Mouse (Mus musculus) CH12F3 (cell line): ENCODE measurements around the gene Urb1.

ENCODE experiments used
- in situ Hi-C: fragments of 300-500 bp; cut with MboI; formaldehyde crosslinking; loops from 2 replicates; pipeline ENCODE4 v1.14.3; 2020; ENCODE audit warnings: low sequenced_read_pairs

Urb1 gene

GRCm38 (mm10) chr16:90774216-90774615 is 36.0 kb downstream of the Urb1 start:
- in situ Hi-C loops: no loop called here

DNA sequence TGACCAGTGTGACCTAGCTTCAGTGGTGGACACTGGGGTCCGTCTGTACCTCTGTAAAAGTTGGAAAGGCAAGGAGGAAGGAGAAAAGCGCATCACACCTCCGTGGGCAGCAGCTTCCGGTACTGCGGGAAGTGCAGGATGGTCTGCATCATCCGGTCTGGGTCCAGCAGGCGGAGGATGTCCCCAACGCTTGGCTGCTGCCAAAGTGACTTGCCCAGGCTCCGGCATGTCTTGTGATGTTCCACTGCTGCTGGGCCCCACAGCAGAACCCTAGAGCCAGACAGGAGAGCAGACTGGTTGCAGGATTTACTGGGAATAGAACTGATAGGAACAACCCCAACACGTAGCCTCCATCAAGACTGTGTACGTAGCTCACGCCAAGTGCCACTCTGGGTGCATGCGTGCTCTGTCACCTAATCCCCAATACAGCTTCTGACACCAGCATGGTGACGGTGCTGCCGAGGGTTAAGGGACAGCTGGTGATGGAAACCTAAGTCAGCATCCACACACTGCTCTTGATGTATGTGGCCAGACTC is 43.2 kb downstream of the Urb1 start:
- in situ Hi-C loops: no loop called here

DNA sequence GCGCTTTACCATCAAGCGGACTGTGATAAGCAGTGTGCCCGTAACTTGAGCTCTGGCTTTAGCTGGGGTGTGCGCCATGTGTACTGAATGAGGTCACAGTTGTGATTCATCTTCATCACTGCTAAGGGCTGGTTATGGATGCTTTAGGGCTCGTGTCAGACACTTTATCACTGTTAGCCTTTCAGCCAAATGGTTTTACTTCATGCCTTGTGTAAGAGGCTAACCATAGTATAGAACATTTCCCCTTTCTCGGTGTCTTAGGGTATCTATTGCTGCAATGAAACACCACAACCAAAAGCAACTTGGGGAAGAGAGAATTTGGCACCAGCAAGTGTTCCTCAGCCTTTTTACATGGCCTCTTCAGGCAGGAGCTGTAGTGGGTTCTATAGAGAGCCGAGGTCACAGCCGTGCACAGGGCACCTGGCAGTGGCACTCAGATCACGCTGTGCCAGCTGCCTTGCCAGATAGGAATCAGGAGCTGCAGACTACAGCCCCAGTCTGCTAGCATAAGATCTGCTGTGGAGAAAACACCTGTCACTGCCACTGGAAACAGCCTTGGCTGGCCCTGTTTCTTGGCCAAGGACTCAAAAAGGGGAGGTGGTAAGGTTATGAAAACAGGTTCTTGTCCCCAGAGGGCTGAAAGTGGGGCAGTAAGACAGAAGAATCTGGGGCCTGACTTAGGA is 44.9 kb downstream of the Urb1 start:
- in situ Hi-C loops: no loop called here

GRCm38 (mm10) chr16:90760515-90760914 is 49.7 kb downstream of the Urb1 start:
- in situ Hi-C loops: no loop called here

GRCm38 (mm10) chr16:90759335-90759734 is 50.9 kb downstream of the Urb1 start:
- in situ Hi-C loops: no loop called here

GRCm38 (mm10) chr16:90753386-90753941 is 56.7 kb downstream of the Urb1 start:
- in situ Hi-C loops: no loop called here

DNA sequence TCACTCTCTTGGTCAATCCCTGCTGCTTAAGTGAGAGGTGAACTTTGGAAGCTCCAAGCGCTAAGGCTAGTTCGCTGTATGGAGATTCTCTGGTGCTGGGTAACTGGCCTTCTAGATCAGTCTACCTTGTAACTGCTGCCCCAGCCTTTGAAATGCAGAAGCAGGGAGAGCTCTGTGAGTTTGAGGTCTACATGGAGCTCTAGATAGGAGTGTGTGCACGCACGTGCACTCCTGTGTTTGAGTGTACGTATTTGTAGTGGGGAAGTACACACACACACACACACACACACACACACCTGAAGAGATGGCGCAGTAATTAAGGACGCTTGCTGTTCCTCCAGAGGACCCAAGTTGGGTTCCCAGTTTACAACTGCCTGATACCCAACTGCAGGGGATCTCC is 62.0 kb downstream of the Urb1 start:
- in situ Hi-C loops: no loop called here

DNA sequence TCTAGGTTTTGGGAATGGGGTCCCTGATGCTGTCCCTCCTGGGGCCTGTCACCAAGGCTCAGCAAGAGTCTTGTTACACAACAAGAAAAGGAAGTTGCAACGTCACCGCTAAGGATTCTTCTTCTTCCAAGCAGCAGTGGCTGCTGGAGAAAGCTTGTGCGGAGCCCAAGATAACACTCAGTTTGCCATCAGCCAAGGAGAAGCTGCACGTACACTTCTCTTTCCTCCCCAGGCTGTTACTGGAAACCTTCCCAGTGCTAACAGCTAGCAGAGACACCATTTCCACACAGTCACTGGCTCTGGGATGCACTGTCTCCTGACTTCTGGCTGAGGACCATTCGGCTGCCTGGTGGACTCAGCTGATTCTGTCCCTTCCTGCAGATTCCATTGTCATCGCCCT is 63.1 kb downstream of the Urb1 start:
- in situ Hi-C loops: no loop called here

DNA sequence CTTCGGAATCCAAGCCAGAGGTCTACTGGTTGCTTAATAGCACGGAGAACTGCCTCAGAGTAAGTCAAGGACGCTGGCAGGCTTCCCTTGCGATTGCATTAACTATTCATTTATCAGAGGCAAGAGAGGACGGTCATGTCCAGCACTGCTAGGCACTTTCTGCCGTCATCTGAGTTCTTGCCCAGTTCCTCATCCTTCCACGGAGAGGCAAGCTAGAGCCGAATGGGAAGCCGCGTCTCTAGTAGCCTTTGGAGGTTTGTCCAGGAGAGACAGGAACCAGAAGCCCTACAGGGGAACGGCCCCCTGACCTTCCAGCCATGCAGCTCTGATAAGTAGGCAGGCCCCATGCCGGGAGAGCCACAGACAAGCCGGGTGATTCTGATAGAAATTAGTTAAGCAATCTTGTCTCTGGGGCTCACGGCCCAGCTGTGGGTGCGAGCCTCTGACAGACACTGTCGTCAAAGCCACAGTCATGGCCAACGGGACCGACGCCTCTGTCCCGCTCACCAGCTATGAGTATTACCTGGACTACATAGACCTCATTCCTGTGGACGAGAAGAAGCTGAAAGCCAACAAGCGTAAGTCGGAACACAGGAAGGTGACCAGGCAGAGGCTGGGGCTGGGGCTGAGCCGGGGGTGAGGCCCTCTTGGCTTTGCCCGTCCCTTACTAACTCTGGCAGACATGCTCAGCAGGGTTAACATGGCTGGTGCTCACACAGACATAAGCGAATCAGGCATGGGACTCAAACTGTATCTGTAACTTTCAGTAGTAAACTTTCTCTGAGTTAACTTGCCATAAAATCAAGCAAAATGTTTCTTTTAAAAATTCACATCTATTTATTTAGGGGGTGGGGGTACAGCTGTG is 71.9 kb downstream of the Urb1 start, which contains the start of gene Mrap:
TSS of gene Mrap (plus strand) at position 116 of the 865 bp plus-strand sequence.
- in situ Hi-C loops: no loop called here

DNA sequence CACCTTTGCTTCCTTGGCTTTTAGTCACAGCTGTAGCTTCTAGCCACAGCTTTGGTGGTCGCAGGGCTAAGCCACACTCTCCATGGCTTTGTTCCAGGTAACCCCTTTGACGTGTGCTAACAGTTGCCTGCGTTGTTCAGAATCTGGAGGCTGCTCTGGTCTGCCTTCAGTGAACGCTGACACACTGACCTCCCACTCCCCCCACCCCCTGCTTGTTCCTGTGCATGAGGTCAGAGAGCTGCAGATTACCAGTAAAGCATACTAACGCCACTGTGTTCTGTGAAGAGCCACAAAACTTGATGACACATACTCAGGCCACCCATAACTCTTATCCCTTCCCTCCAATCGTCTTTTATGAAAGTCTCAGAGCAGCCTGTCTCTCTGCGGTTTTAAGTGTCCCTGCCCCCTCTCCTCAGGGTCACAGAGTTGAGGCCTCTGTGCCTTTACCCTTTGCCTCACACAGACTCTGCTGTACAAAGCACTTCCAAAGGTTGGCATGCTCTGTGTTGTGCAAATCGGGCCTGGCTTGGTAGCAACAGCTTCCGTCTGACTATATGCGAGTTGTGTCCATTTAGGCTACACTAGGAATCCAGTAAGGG is 73.4 kb downstream of the Urb1 start:
- in situ Hi-C loops: no loop called here

DNA sequence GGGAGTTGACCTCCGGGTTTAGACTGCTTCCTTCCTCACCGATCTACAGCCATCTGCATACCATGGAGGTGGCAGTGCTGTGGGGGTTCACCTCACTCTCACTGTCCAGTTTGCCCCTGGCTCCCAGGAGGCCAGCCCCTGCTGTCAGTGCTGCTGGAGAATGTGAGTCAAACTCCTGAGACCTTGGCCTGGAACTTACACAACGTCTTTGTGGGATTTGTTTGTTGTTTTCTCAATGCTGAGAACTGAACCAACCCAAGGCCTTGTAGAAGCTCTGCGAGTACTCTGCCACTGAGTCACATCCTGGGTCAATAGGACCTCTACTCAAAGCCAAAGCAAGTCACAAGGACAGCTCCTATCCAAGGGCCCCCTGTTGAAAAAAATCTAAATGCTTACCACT is 74.6 kb downstream of the Urb1 start:
- in situ Hi-C loops: no loop called here

DNA sequence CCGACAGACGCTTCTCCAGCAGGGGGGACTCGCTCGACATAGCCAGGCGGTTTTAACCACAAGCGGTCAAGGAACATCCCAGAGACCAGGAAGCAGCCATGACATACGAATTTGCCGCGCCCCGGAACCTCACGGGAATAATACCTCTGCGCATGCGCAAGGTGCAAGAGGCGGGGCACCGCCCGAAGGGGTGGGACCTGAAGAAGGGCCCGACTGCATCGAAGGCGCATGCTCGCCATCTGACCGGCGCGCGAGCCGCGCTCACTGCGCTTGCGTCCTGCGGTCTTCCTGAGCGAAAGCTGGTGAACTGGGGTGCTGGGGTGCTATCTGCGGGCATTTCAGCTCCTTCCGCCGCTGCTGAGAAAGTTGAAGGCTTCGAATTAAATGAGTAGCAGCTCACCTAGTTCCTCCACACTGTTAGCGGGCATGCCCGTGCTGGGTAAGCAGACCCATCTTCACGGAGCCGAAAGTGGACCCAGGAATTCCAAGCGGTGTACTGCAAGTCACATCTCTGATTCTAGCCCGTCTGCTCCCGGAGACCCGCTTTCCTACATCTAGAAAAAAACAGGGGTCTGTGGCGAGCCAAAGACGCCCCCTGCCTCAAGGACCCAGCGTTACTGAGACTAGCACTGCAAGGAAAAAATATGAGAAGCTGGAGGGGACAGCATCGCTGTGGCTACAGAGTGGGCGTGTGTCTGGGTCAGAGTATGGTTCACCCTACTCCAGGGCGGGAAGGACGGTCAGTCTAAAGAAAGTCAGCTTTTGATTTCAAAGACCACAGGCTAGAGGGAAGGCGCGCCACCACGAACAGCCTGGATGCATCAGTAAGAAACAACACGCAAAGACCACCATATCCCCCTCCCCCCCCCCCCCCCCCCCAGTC is 82.7 kb downstream of the Urb1 start, which contains the start of gene Mis18a:
TSS of gene Mis18a (minus strand) at position 172 of the 883 bp plus-strand sequence.
- in situ Hi-C loops: no loop called here

GRCm38 (mm10) chr16:90726600-90727227 is 83.5 kb downstream of the Urb1 start:
- in situ Hi-C loops: no loop called here

DNA sequence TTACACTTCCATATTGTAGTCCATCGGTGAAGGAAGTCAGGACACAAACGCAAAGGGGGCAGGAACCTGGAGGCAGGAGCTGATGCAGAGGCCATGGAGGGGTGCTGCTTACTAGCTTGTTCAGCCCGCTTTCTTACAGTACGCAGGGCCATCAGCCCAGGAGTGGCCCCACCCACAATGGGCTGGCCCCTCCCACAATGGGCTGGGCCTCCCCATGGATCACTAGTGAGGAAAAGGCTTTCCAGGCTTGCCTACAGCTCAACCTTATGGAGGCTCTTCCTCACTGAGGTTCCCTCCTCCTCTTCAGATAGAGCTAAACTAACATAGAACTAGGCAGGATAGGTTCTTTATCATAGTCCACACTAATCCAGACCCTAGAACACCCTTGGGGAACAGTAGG is 86.2 kb downstream of the Urb1 start:
- in situ Hi-C loops: no loop called here

DNA sequence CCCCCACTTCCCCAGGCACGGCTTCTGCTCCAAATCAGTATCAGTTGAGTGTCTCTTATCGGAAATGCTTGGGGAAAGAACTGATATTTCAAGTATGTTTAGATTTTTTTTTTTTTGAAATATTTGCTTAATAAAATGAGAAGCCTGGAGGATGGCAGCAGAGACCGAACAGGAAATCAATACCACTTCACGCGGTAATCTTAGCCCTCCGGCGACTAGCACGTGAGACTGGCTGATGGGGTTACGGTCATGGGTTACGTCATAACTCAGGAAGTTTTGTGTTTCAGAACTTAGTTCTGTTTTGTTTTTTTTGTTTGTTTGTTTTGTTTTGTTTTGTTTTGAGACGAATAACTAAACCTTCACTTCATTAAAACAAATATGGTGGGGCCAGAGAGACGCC is 99.9 kb downstream of the Urb1 start:
- in situ Hi-C loops: no loop called here

GRCm38 (mm10) chr16:90709711-90710289 is 100.4 kb downstream of the Urb1 start:
- in situ Hi-C loops: no loop called here

- in situ Hi-C loops: no loop called here
Observed at GRCm38 (mm10) chr16:90706279-90706678, 103.9 kb downstream of the Urb1 start.

DNA sequence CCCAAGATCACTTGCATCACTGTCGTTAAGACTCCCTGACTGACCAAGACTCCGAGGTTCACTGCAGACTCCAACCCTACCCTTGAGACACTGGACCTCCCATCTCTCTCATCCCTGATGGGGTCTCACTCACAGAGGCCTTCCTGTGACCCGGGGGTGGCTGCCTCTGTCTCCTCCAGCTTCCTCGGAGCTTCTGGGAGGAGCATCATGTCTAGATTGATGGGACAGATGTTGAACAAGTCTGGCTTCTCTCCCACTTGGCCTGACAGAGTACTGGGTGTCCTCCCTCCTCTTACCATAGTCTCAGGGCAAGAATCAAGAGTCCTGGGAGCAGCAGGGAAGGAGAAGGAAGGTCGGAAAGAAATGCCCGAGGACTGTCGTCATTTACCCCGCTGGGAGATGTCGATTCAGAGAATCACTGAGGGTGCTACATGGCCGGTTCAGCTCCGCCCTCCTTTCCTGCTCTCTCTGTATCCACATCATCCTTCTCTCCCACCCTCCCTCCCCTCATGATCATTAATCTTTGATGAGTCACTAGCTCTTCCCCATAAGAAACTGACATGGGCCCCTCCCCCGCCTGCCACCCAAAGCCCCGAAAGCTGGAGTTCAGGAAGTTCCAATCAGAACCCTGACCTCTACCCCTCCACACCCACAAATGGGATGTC is 105.9 kb downstream of the Urb1 start:
- in situ Hi-C loops: no loop called here

GRCm38 (mm10) chr16:90703646-90704045 is 106.6 kb downstream of the Urb1 start:
- in situ Hi-C loops: no loop called here
